Mouse (Mus musculus) heart, postnatal 25 days (tissue): ENCODE data around the gene Tollip. TPM values are rescaled to one million over a fixed set of nuclear protein-coding genes. Genes with fewer than 3 reads are reported as not detected.
"Not testable (repeated sequence)": the region's sequence is repeated elsewhere in the genome, so short reads cannot be mapped to it uniquely, and the experiment has no call there.

Source experiments
- DNase-seq: peaks from one replicate; pipeline ENCODE4 v3.0.0; 2022; ENCODE audit warnings: low spot score
- intact Hi-C: fragments of 180-260 bp; cut with DNase I; formaldehyde crosslinking; loops from one replicate; pipeline ENCODE4 v1.15.1; 2025
- total RNA-seq, 2 experiments: library from RNA; stranded (reverse); gene quantifications; 2 replicates each; pipeline ENCODE4 v1.2.3; 2021

The Tollip gene
- total RNA-seq, 2 experiments from 2014 or later: 47.4 to 52.9 TPM

DNA sequence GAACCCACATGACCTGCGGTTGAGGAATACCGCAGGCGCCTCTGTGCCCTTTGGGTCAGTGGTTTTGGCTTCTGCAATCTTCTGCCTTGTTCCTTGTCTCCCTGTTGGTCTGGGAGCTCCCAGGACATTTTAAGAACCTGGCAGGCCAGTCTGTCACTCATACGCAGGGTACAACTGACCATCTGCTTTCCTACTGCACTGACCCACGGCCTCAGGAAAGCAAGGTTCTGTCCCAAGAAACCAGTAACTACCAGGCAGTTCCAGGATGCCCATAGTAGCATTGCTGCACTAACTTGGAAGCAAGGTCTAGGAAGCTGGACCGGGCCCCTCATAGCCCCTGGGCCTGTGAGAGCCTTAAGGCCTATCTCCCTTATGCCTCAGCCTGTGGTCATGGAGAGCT lies 16.6 kb upstream of the Tollip start:
- DNase-seq: no peak
- intact Hi-C loops: no loop called here

DNA sequence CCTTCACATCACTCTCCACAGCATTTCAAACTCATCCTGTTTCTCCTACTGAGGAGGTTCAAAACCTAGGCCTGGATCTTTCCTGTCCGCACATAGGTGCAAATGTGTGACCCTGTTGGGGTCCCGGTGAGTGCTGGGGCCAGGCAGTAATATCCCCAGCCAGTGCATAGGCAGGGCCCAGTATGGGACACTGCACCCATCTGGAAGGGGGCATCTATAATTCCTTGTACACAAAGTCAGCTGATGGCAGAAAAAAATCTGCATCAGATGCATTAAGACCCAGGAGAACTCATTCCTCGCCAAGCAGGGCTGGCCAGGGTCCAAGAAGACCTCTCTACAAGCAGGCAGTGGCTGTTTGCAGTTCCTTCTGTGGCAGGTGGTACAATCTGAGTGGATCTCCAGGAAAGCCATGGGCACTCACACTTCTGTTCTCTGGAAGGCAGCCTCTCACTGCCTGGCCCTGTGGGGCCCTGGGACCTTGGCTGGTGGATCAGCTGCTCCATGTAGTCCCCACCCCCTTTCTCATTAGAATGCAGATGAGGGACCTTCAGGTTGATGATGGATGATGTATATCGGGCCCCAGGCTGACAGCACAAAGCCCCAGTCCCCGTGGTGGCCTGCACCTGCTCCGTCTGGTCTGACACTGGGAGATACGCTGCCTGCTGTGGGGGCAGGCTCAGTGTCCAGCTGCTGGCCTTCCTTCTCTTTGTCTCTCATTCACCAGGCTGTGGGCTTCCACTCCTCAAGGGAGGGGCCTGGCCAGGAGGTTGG lies 16.0 kb upstream of the Tollip start:
- intact Hi-C loops: no loop called here
- DNase-seq: no peak

DNA sequence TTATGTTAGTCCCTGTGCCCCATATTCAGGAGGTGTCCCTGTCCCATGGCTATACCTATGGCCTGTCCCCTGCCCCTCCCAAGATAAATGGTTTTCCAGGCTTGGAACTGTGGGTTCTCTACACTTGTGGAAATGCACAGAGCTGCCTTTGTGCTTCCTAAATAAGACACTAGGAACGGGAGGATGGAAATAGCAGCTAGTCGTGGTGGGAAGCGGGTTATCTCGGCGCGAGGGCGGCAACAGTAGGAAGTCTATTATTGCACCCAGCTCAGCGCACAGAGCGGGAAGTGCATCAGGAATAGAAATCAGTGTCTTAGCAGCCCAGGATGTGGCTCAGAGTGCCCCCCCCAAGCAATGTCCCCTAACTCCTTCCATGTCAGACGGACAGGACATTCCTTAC lies 10.3 kb upstream of the Tollip start:
- intact Hi-C loops: no loop called here
- no peak for DNase-seq

DNA sequence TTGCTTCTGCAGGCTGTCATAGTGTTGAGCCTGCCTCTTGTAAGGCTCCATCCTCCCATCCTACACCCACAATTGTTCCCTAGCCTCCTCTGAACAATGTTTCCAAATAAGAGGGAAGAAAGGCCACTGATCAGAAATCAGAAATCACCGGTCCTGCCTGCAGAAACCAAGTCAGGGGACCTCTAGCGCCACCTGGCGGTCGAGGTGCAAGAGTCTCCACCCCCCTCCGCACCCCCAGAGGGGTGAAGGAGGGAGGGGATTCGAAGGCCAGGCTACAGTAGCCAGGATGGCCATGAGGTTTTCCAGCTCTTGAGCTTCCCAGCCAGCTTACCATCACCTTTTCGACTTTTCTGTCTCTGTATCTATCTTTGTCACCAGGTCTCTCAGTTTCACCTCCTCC lies 6.6 kb upstream of the Tollip start:
- peak; percentile 12 for DNase-seq
- intact Hi-C loops: loop anchor here (1.0 to 2.0 kb wide), 2 partner anchors 54 to 168 kb away; no protein-coding TSS in a partner anchor

DNA sequence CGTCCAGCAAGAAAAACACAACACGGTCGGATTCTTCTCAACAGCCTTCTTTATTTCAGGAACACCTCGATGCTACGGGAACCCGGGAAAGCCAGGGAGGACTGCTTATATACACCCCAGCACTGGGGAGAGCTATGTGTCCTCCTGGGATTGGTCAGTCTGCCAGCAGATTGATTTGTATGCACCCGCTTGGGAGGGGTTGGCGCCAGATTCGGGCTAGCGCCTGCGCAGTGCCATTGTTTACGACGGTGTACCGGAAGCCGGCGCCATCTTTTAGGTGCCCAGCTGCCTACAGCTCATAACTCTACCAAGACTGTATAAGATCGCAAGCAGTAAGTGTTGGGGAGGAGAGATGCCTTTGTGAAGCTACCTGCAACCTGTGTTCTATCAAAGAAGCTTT lies 5.8 kb upstream of the Tollip start:
- intact Hi-C loops: loop anchor here (2.0 kb wide), 1 partner anchor 53 kb away; no protein-coding TSS in a partner anchor

DNA sequence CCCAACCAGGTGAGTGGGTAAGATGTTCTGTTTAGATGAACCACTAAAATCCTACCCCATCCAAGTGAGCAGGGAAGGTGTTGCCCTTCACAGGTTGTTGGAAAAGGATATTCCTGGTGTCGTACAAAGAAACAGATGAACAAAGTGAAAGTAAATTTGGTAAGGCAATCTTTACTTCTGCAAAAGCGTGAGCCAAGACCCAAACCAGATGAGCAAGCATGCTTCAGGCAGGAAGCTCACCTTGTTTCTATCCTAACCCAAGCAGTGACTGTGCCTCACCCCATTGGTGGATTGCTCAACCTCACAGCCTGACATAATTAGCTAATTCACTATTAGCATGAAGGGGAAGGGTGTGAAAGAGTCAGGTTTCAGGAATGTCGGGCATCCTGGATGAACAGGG lies 7.0 kb downstream of the Tollip start:
- intact Hi-C loops: no loop called here
- DNase-seq: no peak

More for the DNA sequence above, 5.8 kb upstream of the Tollip start:
- not testable (repeated sequence) for DNase-seq

DNA sequence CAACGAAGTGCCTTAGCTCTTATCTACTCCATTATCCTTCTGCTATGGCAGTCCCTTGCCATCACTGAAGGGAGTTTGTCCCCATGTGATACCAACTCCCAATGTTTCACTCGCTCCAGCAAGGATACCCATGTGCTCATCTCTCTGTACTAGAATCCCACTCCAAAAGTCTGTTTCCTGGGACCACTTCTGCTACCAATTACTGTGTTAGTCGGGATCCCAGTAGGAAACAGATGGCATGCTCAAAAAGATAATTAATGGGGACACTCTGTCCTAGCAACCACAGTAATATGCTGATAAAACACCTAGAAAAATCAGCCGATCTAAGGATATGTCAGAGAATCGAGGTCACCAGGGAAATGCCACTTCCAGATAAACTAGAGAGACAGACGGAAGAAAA lies 9.7 kb downstream of the Tollip start:
- intact Hi-C loops: no loop called here
- no peak for DNase-seq

DNA sequence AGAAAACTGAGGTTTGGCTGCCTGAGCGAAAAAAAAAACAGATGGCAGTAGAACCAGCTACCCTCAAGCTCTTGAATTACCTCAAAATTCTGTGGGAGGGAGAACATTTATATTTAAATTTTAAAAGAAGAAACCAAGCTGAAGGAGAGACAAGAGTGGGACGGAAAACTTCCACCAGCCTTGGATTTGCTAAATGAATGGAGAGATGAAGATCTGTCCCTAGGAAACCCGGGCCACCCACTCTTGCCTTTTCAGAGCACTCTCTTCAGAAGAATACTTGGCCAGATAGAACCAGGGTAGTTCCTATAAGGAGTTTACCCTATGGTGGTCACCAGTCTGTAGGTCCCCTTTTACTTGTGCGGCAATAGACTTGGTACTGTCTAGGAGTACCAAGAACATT lies 15.5 kb downstream of the Tollip start:
- DNase-seq: no peak
- intact Hi-C loops: no loop called here

DNA sequence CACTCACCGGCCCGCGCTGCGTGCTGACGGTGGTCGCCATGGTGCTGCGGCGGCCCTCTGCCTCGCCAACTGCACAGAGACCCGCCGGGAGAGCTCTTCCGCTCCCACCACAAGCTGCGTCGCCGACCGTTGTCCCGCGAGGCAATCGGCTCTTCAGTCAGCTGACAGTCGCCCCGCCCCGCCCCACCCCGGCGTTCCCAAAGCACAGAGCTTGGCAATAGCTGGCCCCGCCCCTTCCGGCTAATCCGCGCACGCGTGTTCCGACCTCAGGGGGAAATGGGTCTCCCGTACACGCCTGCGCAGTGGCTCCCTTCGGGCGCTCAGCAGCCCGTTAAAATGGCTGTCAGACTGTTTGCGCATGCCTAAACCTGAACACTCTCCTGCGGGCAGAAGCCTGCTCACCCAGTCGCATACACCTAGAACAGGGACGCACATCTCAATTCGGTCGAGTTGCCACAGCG lies 16.0 kb downstream of the Tollip start:
- peak; percentile 98 for DNase-seq
- intact Hi-C loops: no loop called here

DNA sequence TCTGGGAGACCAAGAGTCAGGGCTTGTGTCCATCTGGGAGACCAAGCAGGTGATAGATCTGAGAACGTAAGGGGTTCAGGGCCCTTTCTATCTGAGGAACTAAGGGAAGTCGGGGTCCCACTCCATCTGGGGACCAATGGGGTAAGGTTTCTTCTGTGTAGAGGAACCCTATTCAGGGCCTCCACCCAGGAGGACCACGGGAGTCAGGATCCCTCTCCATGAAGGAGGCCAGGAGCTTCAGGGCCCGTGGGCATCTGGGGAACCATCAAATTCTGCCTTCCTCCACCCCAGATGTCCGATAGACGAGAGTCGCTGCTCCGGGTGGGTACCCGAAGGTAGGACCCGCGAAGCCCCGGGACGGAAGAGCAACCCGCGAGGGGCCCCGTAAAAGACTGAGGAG lies 16.5 kb downstream of the Tollip start:
- no peak for DNase-seq
- intact Hi-C loops: no loop called here

DNA sequence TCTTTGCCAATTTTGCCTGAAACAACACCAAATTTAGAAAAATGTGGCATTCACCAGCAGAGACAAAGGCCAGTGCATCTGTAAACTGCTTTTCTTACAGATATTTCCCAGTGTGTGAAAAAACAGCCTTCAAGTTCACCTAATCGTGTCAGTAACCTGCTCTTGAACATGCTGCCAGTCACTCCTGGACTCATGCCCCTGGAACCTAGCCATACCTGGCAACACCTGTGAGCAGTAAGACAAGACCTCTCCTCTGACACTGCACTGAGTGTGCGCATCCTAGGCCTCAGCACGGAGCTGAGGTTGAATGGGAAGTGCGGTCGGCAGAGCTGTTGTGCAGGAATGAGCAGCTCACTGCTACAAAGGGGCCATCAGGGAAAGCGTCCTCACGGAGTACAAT lies 26.2 kb downstream of the Tollip start:
- intact Hi-C loops: no loop called here
- DNase-seq: no peak

DNA sequence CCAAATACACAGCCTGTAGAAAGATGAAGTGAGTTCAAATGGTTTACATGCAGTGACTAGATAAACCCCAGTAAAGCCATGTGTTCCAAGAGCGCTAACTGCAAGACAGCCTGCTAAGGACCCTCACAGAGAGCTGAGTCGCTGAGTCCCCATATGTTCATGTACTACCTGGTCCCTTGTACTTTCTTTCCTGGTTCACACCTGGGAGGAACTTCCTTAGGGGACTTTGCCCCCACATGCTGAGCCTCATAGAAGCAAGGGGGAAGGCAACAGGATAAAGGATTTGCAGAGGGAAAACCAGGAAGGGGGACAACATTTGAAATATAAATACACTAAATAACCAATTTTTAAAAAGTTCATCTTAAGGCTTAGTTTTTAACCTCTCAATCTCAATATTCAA lies 39.5 kb downstream of the Tollip start:
- intact Hi-C loops: no loop called here
- DNase-seq: no peak

DNA sequence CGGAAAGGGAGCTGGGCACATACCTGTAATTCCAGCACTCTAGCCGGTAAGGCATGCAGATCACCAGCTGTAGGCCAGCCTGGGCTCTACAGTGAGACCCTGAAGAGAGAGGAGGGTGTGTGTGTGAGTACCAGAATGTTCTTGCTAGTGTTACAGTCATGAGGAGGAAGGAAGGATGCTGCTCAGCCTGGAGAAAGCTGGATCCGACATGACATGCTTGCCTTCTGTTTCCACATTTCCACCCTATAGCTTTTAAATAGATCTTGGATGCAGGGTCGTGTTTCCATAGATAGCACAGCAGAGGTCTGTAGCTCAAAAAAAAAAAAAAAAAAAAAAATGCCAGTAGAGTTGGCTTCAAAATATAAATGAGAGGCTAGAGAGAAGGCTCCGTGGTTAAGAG lies 43.4 kb downstream of the Tollip start:
- intact Hi-C loops: no loop called here
- no peak for DNase-seq

DNA sequence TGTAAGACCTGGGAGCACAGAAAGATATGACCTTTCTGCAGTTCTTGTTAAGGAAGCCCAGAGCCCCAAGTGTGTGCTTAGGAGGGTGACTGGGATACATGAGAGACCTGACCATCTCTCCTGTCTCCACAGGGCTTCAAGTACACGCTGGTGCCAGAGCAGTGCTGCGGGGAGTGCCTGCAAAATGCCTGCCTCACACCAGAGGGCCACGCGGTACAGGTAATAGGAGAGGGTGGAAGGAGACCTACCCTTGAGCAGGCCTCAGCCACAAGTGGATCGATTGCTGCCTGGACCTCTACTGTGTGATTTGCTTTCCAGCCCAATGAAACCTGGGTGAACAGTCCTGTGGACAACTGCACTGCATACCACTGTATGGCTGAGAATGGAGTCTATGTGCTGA lies 47.8 kb downstream of the Tollip start:
- DNase-seq: no peak
- intact Hi-C loops: loop anchor here (2.0 kb wide), 1 partner anchor 54 kb away; no protein-coding TSS in a partner anchor

DNA sequence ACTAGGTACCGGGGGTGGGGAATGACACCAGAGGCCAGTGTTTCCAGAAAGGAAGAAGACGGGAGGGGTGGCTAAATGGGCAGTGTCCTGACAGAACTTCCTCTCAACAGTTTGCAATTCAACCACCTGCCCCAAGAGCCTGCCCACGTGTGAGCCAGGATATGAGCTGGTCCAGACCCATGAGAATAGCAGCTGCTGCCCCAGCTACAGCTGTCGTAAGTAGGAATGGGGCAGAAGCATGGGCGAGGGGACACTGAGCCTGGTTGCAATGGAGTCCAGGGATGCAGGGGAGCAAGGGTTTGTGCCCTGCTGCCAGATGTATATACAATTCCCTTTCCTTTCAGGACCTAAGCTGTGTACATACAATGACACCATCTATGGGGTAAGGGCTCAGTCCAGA lies 48.7 kb downstream of the Tollip start:
- intact Hi-C loops: loop anchor here (2.0 kb wide), 1 partner anchor 55 kb away; no protein-coding TSS in a partner anchor
- DNase-seq: no peak

DNA sequence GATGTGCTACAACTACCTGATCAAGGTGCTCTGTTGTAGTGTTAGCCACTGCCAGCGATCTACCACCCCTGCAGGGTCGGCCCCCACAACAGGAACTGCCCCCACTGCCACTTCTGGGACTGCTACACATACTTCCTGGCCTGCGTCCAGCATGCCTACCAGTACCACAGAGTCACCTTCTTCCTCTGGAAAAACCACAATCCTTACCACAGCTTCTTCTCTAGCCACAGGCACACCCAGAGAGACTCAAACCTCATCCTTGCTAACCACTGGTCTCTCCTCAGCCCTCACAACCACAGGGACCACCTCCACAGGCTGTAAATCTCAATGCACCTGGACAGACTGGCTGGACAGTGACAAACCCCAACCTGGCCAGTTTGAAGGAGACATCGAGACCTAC lies 57.3 kb downstream of the Tollip start:
- intact Hi-C loops: no loop called here

DNA sequence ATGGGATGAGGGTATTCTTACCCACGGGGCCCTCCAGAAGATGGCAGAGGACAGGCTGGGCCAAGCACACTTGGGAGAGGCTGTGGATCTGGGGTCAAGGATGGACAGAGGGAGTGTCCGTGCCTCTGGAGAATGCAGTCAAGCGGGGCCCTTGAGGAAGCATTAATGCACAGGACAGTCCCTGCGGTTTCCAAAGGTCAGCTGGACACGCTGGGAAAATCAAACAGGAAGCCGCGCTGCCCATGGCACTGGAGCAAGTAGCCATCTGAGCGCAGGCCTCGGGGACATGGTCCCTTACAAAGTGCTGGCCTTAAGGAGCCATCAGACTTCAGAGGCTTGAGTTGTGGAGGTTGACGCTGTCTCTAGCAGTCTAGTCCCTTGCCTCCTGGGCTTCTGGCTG lies 78.0 kb downstream of the Tollip start:
- no peak for DNase-seq
- intact Hi-C loops: no loop called here

More for the DNA sequence above, 57.3 kb downstream of the Tollip start:
- no peak for DNase-seq

DNA sequence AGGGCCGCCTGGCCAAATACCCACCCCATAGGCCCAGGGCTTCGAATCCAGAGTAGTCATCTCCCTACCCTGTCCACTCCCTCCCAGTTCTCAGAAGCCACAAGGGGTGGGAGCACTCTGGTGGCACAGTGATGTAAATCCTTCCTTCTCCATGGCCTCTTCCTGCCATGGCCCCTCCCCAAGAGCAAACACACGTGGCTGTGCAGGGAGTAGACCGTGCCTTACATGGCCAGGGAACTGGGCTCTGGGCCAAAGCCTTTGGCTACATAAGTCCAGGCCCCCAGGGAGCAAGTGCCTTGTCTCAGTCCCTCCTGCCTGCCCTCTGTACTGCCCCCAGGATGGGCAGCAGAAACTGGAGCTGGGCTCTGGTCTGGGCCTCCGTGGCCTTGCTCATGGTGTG lies 79.5 kb downstream of the Tollip start, which contains the start of gene Muc5b:
Gene Muc5b, plus strand, starts transcription at position 292 of the 400 bp plus-strand sequence.
- no peak for DNase-seq
- intact Hi-C loops: no loop called here

DNA sequence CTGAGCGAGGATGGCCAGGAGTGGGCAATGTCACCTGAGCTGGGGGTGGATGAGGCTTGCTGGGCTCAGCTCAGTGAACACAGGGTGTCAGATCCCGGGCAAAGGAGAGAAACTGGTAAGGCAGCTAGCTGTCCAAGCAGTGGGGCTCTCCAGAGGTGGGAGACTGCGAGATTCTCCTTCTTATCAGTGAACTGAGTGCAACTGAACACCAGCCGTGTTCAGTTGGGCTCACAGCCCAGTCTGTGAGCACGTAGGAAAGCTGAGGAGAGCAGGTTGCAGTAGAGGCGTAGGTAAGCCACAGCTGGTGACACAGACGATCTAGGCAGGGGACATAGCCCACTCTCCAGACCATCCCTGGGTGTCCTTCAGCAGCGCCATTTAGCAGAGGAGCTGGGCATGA lies 81.9 kb downstream of the Tollip start:
- intact Hi-C loops: no loop called here
- DNase-seq: no peak

DNA sequence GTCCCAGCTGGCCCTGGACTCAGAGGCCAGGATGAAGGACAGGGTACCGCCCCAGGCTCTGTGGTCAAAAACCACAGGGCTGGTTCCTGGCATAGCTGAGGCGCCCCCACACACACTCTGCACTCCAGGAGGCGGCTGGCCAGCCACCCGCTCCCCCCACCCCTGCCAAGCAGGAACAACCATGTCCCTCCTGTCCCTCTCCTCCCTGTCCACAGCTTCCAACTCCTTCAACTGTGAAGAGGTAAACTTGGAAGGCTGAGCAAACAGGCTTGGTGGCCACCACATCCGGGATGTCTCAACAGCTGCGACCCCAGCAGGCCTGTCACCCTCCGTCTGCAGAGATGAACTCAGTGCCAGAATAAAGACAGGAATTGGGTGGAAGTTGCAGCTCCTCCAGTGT lies 82.4 kb downstream of the Tollip start:
- no peak for DNase-seq
- intact Hi-C loops: no loop called here
